Mouse (Mus musculus) bone marrow macrophage, adult 2 months (primary cell): ENCODE measurements at regions not wholly inside any gene's neighbourhood (a gene's known extent, or its start where the extent isn't known, plus 50 kb on each side); places are given as distances from the start of the nearest gene placed in this dataset.
A peak's percentile ranks its signal among the peaks of the same experiment; 100 is the strongest.

Experiments
- H3K27ac ChIP-seq: 2 replicates; pipeline ENCODE4 v1.5.1; 2012; ENCODE audit warnings: low read depth, low read length; ENCODE audit not compliant: insufficient read depth
- H3K4me1 ChIP-seq: 2 replicates; pipeline ENCODE4 v1.6.1; 2012; ENCODE audit warnings: low read length; ENCODE audit not compliant: control insufficient read depth, insufficient read depth
- H3K4me3 ChIP-seq: 2 replicates; pipeline ENCODE4 v1.5.1; 2012; ENCODE audit warnings: mild to moderate bottlenecking, low read length, moderate library complexity; ENCODE audit not compliant: insufficient read depth
- CTCF ChIP-seq: IDR thresholded peaks from 2 replicates; pipeline ENCODE4 v1.5.1; 2012; ENCODE audit warnings: low read depth, mild to moderate bottlenecking, low read length, moderate library complexity
- POLR2A ChIP-seq: IDR thresholded peaks from 2 replicates; pipeline ENCODE4 v1.6.1; 2012; ENCODE audit warnings: mild to moderate bottlenecking, low read depth, low read length, borderline replicate concordance

- H3K27ac ChIP-seq = no peak overlapping the region
- peaks cover 18% of the 10 kb centered on the region for H3K4me1 ChIP-seq
- TF ChIP-seq CTCF (no peak), POLR2A (no peak)
- no peak overlapping the region for H3K4me3 ChIP-seq
Observed at GRCm38 (mm10) chr6:31130522-31130921, 171.6 kb upstream of the Klf14 start.

- H3K4me3 ChIP-seq = no peak overlapping the region
- no peak overlapping the region for H3K27ac ChIP-seq
- H3K4me1 ChIP-seq = peaks cover 17% of the 10 kb centered on the region
- no peak for TF ChIP-seq CTCF
- no peak for TF ChIP-seq POLR2A
Observed at GRCm38 (mm10) chr6:31131716-31132115, 172.8 kb upstream of the Klf14 start.

GRCm38 (mm10) chr6:31132396-31133190 lies 173.7 kb upstream of the Klf14 start:
- H3K4me3 ChIP-seq = no peak overlapping the region
- TF ChIP-seq POLR2A = no peak
- no peak for TF ChIP-seq CTCF
- peaks cover 9% of the 10 kb centered on the region for H3K4me1 ChIP-seq
- no peak overlapping the region for H3K27ac ChIP-seq

DNA sequence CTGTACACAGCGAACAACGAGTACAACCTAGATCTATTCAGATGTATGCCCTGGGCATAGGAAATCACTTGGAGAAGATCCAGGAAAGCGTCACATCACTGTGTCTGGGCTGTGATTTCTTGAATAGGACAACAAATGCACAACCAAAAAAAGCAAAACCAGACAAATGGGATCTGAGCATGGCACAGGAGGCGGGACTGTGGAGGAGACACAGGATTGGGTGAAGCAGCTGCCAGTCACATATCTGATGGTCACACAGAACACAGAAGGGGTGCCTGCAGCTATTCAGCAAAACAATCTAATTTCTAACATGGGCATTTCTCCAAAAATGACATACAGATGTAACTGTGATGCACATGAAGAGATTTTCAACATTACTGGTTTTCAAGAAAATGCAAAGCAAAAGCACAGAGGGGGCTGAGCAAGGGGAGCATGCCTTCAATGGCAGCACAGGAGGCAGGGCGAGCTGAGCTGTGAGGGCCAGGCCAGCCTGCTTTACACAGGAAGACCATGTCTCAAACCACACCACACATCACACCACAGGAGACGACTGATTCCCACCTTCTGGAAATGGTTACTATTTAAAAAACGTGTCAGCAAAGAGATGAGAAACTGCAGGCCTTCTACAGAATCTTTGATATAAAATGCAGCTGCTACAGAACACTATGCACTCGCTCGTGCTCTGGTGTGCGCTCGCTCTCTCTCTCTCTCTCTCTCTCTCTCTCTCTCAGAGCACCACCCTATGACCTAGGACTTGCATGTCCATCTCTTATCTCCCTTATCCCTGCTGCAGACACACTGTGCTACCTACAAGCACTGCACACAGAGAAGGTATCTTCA lies 175.2 kb upstream of the Klf14 start:
- no peaks in the 10 kb centered on the region for H3K4me1 ChIP-seq
- H3K4me3 ChIP-seq = no peak overlapping the region
- TF ChIP-seq POLR2A (no peak), CTCF (no peak)
- no peak overlapping the region for H3K27ac ChIP-seq

DNA sequence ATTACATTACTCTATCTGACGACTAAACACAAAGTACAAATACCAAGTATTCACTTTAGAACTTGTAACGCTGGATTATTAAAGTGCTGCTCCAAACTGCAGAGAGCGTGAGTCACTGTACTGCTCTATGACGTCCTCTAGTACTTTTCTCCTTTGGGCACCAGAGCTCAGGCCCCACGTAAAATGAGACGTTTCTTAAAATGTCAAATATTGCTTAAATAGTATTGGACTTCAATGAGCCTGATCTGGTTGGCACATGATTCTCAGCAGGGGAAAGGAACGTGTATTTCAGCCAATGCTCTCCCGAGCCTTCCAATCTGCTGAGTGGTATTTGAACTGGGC lies 175.8 kb upstream of the Klf14 start:
- no peak overlapping the region for H3K27ac ChIP-seq
- TF ChIP-seq POLR2A (no peak), CTCF (no peak)
- H3K4me1 ChIP-seq = no peaks in the 10 kb centered on the region
- H3K4me3 ChIP-seq = no peak overlapping the region

- no peaks in the 10 kb centered on the region for H3K4me1 ChIP-seq
- no peak overlapping the region for H3K4me3 ChIP-seq
- TF ChIP-seq CTCF = no peak
- no peak for TF ChIP-seq POLR2A
- H3K27ac ChIP-seq = no peak overlapping the region
Observed at GRCm38 (mm10) chr6:31135580-31135979, 176.7 kb upstream of the Klf14 start.

- Histone ChIP-seq H3K4me3 (no peak overlapping the region), H3K27ac (no peak overlapping the region), H3K4me1 (no peaks in the 10 kb centered on the region)
- TF ChIP-seq POLR2A (no peak), CTCF (peak; percentile 35; the same call in 1 of the 2 replicates)
Observed at GRCm38 (mm10) chr6:31136895-31137294, 178.0 kb upstream of the Klf14 start.

DNA sequence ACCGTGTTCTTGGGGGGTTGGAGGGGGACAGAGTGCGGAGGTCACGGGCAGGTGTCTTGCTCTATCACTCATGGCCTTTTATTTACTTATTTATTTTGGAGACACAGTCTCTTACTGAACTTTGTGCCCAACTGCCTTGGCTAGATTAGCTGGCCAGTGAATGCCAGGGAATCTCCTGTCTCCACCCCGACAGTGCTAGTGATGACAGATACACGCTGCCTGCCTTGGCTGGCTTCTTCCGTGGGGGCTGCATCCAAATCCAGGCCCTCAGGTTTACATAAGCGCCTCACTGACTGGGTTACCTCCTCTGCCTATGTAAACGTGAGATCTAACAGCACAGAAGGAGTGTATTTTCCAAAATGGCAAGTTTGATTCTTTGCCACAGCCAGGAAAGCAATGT lies 178.5 kb upstream of the Klf14 start:
- no peak overlapping the region for H3K27ac ChIP-seq
- H3K4me3 ChIP-seq = no peak overlapping the region
- H3K4me1 ChIP-seq = no peaks in the 10 kb centered on the region
- no peak for TF ChIP-seq CTCF

GRCm38 (mm10) chr6:31140000-31140399 lies 181.1 kb upstream of the Klf14 start:
- TF ChIP-seq CTCF = no peak
- TF ChIP-seq POLR2A = no peak
- Histone ChIP-seq H3K27ac (no peak overlapping the region), H3K4me3 (no peak overlapping the region), H3K4me1 (no peaks in the 10 kb centered on the region)

DNA sequence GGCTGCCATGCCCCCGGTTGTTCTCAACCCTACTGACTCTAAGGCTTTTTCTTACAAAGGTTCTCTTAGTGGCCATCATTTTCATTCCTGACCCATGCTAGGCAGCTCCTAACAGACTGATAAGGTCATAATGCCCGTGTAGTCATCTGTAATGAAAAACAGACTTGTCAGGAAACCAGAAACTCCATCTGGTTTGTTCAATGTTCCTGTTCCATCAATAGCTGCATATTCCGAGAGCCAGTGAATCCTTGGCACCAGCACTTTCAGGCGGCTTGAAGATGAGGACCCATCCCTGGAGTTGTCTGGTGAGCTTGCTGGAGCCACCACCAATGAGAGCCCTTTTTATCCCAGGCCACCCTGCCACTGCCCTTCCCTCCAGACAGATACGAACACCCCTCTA lies 181.7 kb upstream of the Klf14 start:
- no peaks in the 10 kb centered on the region for H3K4me1 ChIP-seq
- no peak overlapping the region for H3K4me3 ChIP-seq
- no peak for TF ChIP-seq POLR2A
- no peak for TF ChIP-seq CTCF
- H3K27ac ChIP-seq = no peak overlapping the region
